Mouse (Mus musculus): ENCODE data around the gene Zfp933. TPM values are rescaled to one million over a fixed set of nuclear protein-coding genes. Genes with fewer than 3 reads are reported as not detected.

The Zfp933 gene
- total RNA-seq, 2 experiments from 2014 or later = 8.9 to 9.2 TPM

Other genes with a start within 250 kb of the Zfp933 start
- 1 to 10 TPM; 1.3 to 1.5 TPM for gene Zfp979, start 205.9 kb downstream of the Zfp933 start, total RNA-seq (2021)
- under 1 TPM in 1 of 2 experiments, not detected in 1; 0.08 TPM for gene Zfp534, start 145.8 kb downstream of the Zfp933 start, total RNA-seq (2021)
- gene Zfp984, start 38.6 kb downstream of the Zfp933 start, total RNA-seq (2021) = 1 to 10 TPM; 1.7 to 2.0 TPM
- gene Miip, start 20.4 kb upstream of the Zfp933 start, total RNA-seq (2021) = 1 to 10 TPM; 4.4 to 5.1 TPM
- 1 to 10 TPM; 3.2 to 3.4 TPM for gene Fv1, start 20.6 kb upstream of the Zfp933 start, total RNA-seq (2021)
- gene Mfn2, start 56.3 kb upstream of the Zfp933 start, total RNA-seq (2021) = 100 to 1,000 TPM; 292 to 356 TPM
- gene Plod1, start 88.4 kb upstream of the Zfp933 start, total RNA-seq (2021) = 10 to 100 TPM; 43.4 to 48.8 TPM
- gene 2510039O18Rik, start 92.5 kb upstream of the Zfp933 start, total RNA-seq (2021) = 10 to 100 TPM; 22.1 to 23.8 TPM
- gene Nppb, start 137.4 kb upstream of the Zfp933 start, total RNA-seq (2021) = not detected
- not detected for gene Nppa, start 152.4 kb upstream of the Zfp933 start, total RNA-seq (2021)
- gene Clcn6, start 190.5 kb upstream of the Zfp933 start, total RNA-seq (2021) = 1 to 10 TPM; 4.7 to 5.4 TPM
- gene Mthfr, start 190.7 kb upstream of the Zfp933 start, total RNA-seq (2021) = 10 to 100 TPM; 12.0 to 12.3 TPM
- 10 to 100 TPM; 12.3 to 14.7 TPM for gene Agtrap, start 239.7 kb upstream of the Zfp933 start, total RNA-seq (2021)